ENCODE assay signal across 8 mouse cellular contexts in genomic region chr11:52764461-52764893, GRCm38 (mm10). TPM values are rescaled to one million over a fixed set of nuclear protein-coding genes. Genes with fewer than 3 reads are reported as not detected.
DNase-seq lines count a peak whose midpoint lies in the region; ATAC-seq lines count a peak whose summit lies in the region.
"Had no signal": no experiment of that assay in that cellular context is flagged by ENCODE, and none has a peak within 500 bp of the region (broad histone marks: within the 10 kb centered on the region; RNA-seq: fewer than 3 reads in every experiment).

Gene Fstl4, plus strand, starts transcription at chr11:52764634.

- no peaks in the 10 kb centered on the region for H3K36me3 ChIP-seq in limb, embryonic 13.5 days
- H3K36me3 ChIP-seq in midbrain, embryonic 16.5 days (ENCODE audit: control insufficient read depth, insufficient read depth, low read length), result no peaks in the 10 kb centered on the region

- peaks cover 75% of the 10 kb centered on the region for H3K27me3 ChIP-seq in limb, embryonic 13.5 days
- H3K27me3 ChIP-seq in midbrain, embryonic 16.5 days (ENCODE audit: control insufficient read depth, insufficient read depth, low read depth, low read length), result peaks cover 24% of the 10 kb centered on the region

- DNase-seq in adrenal gland, adult 2 months, result peak; percentile 69
- DNase-seq in cerebellum, adult 11-12 months, result peak; percentile 43
- peak; percentile 14 to 34 for DNase-seq in frontal cortex, postnatal 10 days (ENCODE audit: low spot score in 2 of 2)
- DNase-seq in kidney, adult 8-10 months, result peak; percentile 5 to 7
- peak; percentile 83 for DNase-seq in thymus, postnatal 14 days

- peaks cover 19% of the 10 kb centered on the region for H3K4me1 ChIP-seq in limb, embryonic 13.5 days
- H3K4me1 ChIP-seq in midbrain, embryonic 16.5 days (ENCODE audit: control insufficient read depth, insufficient read depth, low read length), result peaks cover 10% of the 10 kb centered on the region

- WGBS in limb, embryonic 13.5 days, result under 1% methylated on average over 47 of the region's 48 CpGs
- 0% methylated on average over 41 of the region's 48 CpGs for WGBS in midbrain, embryonic 16.5 days

- peak within 1 kb of the TSS; percentile 56 for H3K4me3 ChIP-seq in limb, embryonic 13.5 days
- peak within 1 kb of the TSS; percentile 75 for H3K4me3 ChIP-seq in midbrain, embryonic 16.5 days (ENCODE audit: low read depth, low read length)
- H3K4me3 ChIP-seq: erythroblast, embryonic 14.5 days had no signal

- peak within 1 kb of the TSS; percentile 98 for H3K4me2 ChIP-seq in limb, embryonic 13.5 days (replicated peaks)
- H3K4me2 ChIP-seq in midbrain, embryonic 16.5 days (ENCODE audit: low read length), result peak within 1 kb of the TSS; percentile 99

- H3K27ac ChIP-seq in limb, embryonic 13.5 days, result no peak within 1 kb of the TSS
- H3K27ac ChIP-seq in midbrain, embryonic 16.5 days (ENCODE audit: low read length), result 0 out of 2 replicates have a peak within 1 kb of the TSS, but pooled peaks have one; percentile 17

- no peak for ATAC-seq in limb, embryonic 13.5 days (ENCODE audit: low FRiP score, low read depth)
- ATAC-seq in midbrain, embryonic 16.5 days, result peak; percentile 77

- no peaks in the 10 kb centered on the region for H3K9me3 ChIP-seq in limb, embryonic 13.5 days
- H3K9me3 ChIP-seq in midbrain, embryonic 16.5 days (replicated peaks; ENCODE audit: control insufficient read depth, low read length, poor library complexity, severe bottlenecking), result no peaks in the 10 kb centered on the region

- H3K9ac ChIP-seq in limb, embryonic 13.5 days, result peak within 1 kb of the TSS; percentile 62
- H3K9ac ChIP-seq in midbrain, embryonic 16.5 days (ENCODE audit: low read depth, low read length), result peak within 1 kb of the TSS; percentile 75

RNA-seq across cellular contexts. Expression of gene Fstl4, which starts in this region (rescaled TPM):
- total RNA-seq in adrenal gland, adult 2 months (2021), result 1 to 10 TPM in 1 of 2 experiments, under 1 TPM in 1; 0.79 to 1.1 TPM
- polyA plus RNA-seq in adrenal gland, adult 2 months (2012; rRNA removed), result 0.57 and 0.61 TPM in 2 replicates
- polyA plus RNA-seq in limb, embryonic 13.5 days (2015; fragmentation: Nextera tagmentation; extraction: Ambion mirVana), result 2.4 and 2.8 TPM in 2 replicates
- 8.5 and 10.3 TPM in 2 replicates for polyA plus RNA-seq in midbrain, embryonic 16.5 days (2015; fragmentation: Nextera tagmentation; extraction: Ambion mirVana)
- polyA plus RNA-seq: erythroblast, embryonic 14.5 days had no signal

Comparison
In these comparisons a context has a peak if more than half of its experiments do, and no peak if none do; other contexts are left out.
1. DNase-seq: peak in every context shown above with its lines; median percentile 83 in thymus, postnatal 14 days; 69 in adrenal gland, adult 2 months; 43 in cerebellum, adult 11-12 months; 24 in frontal cortex, postnatal 10 days; 6 in kidney, adult 8-10 months.